Mouse (Mus musculus) megakaryocyte, embryonic 14.5 days (primary cell): ENCODE data around the gene Gm49450. TPM values are rescaled to one million over a fixed set of nuclear protein-coding genes. Genes with fewer than 3 reads are reported as not detected.
A peak's percentile ranks its signal among the peaks of the same experiment; 100 is the strongest.

Experiments used
- H3K27me3 ChIP-seq: replicated peaks from 2 replicates; pipeline ENCODE3; 2012; ENCODE audit warnings: inconsistent platforms
- H3K36me3 ChIP-seq: replicated peaks from 2 replicates; pipeline ENCODE3; 2012; ENCODE audit warnings: low read length, inconsistent platforms, mixed read lengths
- H3K4me1 ChIP-seq: 2 replicates; pipeline ENCODE4 v1.6.1; 2012; ENCODE audit warnings: inconsistent platforms
- H3K4me3 ChIP-seq: replicated peaks from 2 replicates; pipeline ENCODE3; 2012; ENCODE audit warnings: moderate library complexity, mild to moderate bottlenecking, inconsistent platforms
- H3K9me3 ChIP-seq: 2 replicates; pipeline ENCODE4 v1.6.1; 2012; ENCODE audit warnings: inconsistent platforms
- FLI1 ChIP-seq: IDR thresholded peaks from 2 replicates; pipeline ENCODE4 v1.6.1; 2012; ENCODE audit warnings: low read length, inconsistent platforms, mixed read lengths
- GATA1 ChIP-seq: IDR thresholded peaks from 3 replicates; pipeline ENCODE4 v1.6.1; 2012; ENCODE audit warnings: mixed read lengths, low read length, inconsistent platforms, borderline replicate concordance
- polyA plus RNA-seq: library from polyadenylated mRNA; stranded (reverse); fragments of >175 nt; gene quantifications from 2 replicates; pipeline ENCODE4 v1.2.3, GENCODE M21; 2012; ENCODE audit warnings: low replicate concordance; ENCODE audit not compliant: insufficient read depth

Gene Gm49450
- polyA plus RNA-seq, 1 experiment: 2.5 TPM

GRCm38 (mm10) chr15:98894746-98895634 is 58.4 kb downstream of the Gm49450 start:
- TF ChIP-seq FLI1: no peak
- Histone ChIP-seq H3K36me3 (no peaks in the 10 kb centered on the region), H3K4me1 (peaks cover 73% of the 10 kb centered on the region), H3K9me3 (no peaks in the 10 kb centered on the region), H3K27me3 (peaks cover 69% of the 10 kb centered on the region), H3K4me3 (peak overlapping the region; percentile 94)

DNA sequence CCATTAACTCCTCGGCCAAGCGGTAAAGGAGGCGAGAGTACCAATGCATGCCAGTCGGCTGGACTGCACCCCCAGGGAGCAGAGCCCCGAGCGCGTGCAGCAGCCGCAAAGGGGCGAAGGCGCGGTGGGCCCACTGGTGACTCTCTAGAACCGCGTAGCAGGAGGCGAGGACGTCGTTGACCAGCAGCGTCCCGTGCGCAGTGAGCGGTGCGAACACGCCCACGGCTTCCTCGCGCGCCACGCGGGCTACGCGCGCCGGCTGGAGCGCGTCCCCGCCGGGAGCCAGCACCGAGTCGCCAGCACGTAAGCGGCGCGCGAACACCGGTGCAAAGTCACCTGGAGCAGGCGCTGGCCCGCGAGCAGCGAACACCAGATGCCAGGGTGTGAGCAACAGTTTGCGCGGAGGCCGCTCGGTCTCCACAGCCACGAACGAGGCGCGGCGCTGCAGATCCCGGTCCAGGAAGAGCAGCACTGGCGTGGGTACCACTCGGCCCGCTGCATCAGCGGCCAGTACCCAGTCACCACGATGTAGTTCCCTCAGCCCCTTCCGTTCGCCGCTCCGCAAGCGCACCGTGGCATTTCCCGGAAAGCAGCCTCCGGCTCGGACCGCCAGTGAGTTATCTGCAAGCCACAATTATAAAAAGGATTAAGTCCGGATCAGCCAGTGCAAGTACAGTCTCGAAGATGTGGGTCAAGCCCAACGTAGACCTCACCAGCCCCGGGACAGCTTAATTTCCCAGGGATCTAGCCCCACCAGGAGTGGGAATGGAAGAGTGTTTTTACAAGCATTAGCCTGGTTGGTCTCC is 59.2 kb downstream of the Gm49450 start, which contains the start of gene Rhebl1:
Rhebl1 (minus strand) TSS at position 601 of the 806 bp plus-strand sequence.
- H3K9me3 ChIP-seq: no peaks in the 10 kb centered on the region
- H3K36me3 ChIP-seq: no peaks in the 10 kb centered on the region
- no peak for TF ChIP-seq FLI1
- no peak for TF ChIP-seq GATA1
- peaks cover 73% of the 10 kb centered on the region for H3K4me1 ChIP-seq
- H3K27me3 ChIP-seq: peaks cover 63% of the 10 kb centered on the region
- peak within 1 kb of the TSS; percentile 94 for H3K4me3 ChIP-seq

DNA sequence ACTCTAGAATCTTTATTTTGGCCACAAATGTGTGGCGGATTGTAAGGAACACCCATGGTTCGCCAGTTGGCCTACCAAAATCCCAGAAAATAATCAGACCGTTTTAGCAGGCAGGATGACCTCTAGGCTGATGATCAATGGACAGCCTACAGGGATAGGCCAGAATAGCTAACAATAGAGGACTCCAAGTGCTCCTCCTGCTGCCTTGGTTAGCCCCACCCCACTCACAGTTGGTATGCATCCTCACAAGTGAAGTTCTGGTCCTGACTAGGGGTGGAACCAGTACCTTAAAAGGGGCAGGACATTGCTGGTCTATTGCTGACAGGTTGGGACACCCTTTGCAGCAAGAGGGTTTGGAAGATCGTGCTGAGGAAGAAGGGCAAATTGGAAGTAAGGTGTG is 60.3 kb downstream of the Gm49450 start:
- peaks cover 56% of the 10 kb centered on the region for H3K27me3 ChIP-seq
- H3K4me3 ChIP-seq: no peak overlapping the region
- no peaks in the 10 kb centered on the region for H3K36me3 ChIP-seq
- peaks cover 66% of the 10 kb centered on the region for H3K4me1 ChIP-seq
- H3K9me3 ChIP-seq: no peaks in the 10 kb centered on the region
- TF ChIP-seq GATA1: no peak
- no peak for TF ChIP-seq FLI1

DNA sequence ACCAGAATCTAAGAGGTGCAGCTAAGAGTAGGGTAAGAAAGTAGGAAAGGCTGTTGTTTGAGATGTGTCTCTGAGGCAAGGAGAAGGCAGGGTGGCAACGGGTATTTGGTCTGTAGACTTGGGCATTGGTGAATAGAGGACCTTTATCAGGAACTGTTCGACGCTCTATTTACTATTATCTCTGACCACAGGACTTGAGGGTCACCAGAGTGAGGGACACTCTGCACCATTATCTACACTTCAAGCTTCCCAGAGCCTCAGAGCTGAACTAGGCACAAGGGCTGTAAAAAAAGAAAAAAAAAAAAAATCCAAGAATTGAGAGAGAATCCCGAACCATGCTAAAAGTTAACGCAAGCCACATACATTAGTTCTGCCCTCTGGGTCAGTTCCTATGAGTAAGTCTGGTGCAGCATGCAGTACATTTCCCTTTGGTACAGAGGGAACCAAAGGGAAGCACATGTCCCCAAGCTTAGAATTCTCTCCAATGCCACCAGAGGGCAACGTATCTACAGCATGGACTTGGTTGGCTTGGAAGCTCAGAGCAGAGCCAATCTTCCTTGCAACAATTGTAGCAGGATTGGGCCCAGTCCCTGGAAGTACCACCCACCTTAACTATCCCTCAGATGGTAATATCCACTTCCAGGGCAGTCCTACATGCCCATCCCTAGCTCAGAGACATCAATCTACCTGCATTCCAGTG is 61.3 kb downstream of the Gm49450 start:
- no peaks in the 10 kb centered on the region for H3K36me3 ChIP-seq
- H3K9me3 ChIP-seq: no peaks in the 10 kb centered on the region
- TF ChIP-seq FLI1 (no peak), GATA1 (no peak)
- peaks cover 56% of the 10 kb centered on the region for H3K4me1 ChIP-seq
- H3K4me3 ChIP-seq: peak overlapping the region; percentile 38
- H3K27me3 ChIP-seq: peaks cover 49% of the 10 kb centered on the region

GRCm38 (mm10) chr15:98891198-98891742 is 62.1 kb downstream of the Gm49450 start:
- H3K4me3 ChIP-seq: no peak overlapping the region
- H3K4me1 ChIP-seq: peaks cover 49% of the 10 kb centered on the region
- no peaks in the 10 kb centered on the region for H3K36me3 ChIP-seq
- peaks cover 44% of the 10 kb centered on the region for H3K27me3 ChIP-seq
- TF ChIP-seq GATA1 (no peak), FLI1 (no peak)
- H3K9me3 ChIP-seq: no peaks in the 10 kb centered on the region

DNA sequence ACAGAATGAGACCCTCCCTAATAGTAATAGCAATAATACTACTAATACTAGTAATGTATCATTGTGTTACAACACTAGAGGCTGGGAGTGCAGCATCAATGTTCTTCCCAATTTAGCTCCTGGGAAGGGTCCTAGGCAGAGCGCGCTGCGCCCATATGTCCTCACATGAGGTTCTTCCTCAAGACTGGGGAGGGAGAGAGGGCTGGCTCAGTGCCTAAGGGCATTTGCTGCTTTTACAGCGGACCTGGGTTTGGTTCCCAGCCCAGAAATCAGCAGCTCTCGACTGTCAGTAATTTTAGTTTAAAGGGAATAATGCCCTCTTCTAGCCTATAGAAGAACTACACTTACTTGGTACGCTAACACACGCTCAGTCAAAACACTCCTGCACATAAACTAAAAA is 65.8 kb downstream of the Gm49450 start:
- TF ChIP-seq FLI1 (no peak), GATA1 (no peak)
- Histone ChIP-seq H3K9me3 (no peaks in the 10 kb centered on the region), H3K27me3 (peaks cover 10% of the 10 kb centered on the region), H3K36me3 (no peaks in the 10 kb centered on the region), H3K4me1 (peaks cover 23% of the 10 kb centered on the region), H3K4me3 (no peak overlapping the region)

DNA sequence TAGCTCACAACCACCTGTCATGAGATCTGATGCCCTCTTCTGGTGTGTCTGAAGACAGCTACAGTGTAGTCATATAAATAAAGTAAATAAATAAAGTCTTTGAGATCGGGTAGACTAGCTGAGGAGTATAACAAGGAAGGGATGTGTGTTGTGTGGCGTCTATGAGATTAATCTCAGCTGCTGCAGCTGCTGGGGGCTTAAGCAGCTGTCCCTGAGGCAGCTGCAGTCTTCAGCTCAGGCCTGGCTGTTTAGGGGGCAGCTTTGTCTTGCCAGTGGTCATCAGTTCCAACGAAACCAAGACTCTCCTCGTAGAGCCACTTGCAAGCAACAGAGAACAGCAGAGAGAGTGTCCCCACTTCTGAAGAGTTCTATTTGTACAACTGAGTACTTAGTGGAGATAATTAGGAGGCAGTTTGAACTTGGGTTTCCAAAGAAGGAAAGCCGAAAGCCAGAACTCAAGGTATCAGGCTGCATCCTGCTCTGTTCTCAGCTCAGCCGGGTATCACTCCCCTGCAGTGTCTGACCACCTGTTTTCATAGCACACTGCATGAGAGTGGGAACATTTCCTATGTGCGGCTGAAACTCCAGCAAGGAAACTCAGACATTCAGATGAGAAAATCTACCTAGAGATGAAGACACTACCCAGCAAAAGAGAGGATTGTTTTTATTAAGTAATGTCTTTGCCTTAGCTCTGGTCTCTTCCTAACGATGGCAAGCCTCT is 66.5 kb downstream of the Gm49450 start:
- Histone ChIP-seq H3K4me1 (peaks cover 22% of the 10 kb centered on the region), H3K4me3 (no peak overlapping the region), H3K27me3 (peaks cover 10% of the 10 kb centered on the region), H3K9me3 (no peaks in the 10 kb centered on the region), H3K36me3 (no peaks in the 10 kb centered on the region)
- TF ChIP-seq GATA1: no peak
- no peak for TF ChIP-seq FLI1

GRCm38 (mm10) chr15:98884106-98884505 is 69.2 kb downstream of the Gm49450 start:
- peaks cover 38% of the 10 kb centered on the region for H3K4me1 ChIP-seq
- peaks cover under 1% of the 10 kb centered on the region for H3K36me3 ChIP-seq
- TF ChIP-seq GATA1 (no peak), FLI1 (no peak)
- peaks cover 9% of the 10 kb centered on the region for H3K27me3 ChIP-seq
- H3K4me3 ChIP-seq: no peak overlapping the region
- H3K9me3 ChIP-seq: no peaks in the 10 kb centered on the region

- peaks cover 38% of the 10 kb centered on the region for H3K4me1 ChIP-seq
- peaks cover 8% of the 10 kb centered on the region for H3K27me3 ChIP-seq
- H3K36me3 ChIP-seq: peaks cover 3% of the 10 kb centered on the region
- no peak for TF ChIP-seq FLI1
- H3K4me3 ChIP-seq: no peak overlapping the region
- H3K9me3 ChIP-seq: no peaks in the 10 kb centered on the region
Observed at GRCm38 (mm10) chr15:98883661-98884060, 69.7 kb downstream of the Gm49450 start.

Other genes starting within 250 kb of the Gm49450 start
- gene Ccdc65, start 245.3 kb downstream of the Gm49450 start, polyA plus RNA-seq: not detected in 2 replicates
- gene Fkbp11, start 225.4 kb downstream of the Gm49450 start, polyA plus RNA-seq: 9.6 and 18.2 TPM in 2 replicates
- 7.0 and 17.8 TPM in 2 replicates for gene Arf3, start 190.3 kb downstream of the Gm49450 start, polyA plus RNA-seq
- gene Wnt10b, start 175.4 kb downstream of the Gm49450 start, polyA plus RNA-seq: not detected in 2 replicates
- not detected in 2 replicates for gene Wnt1, start 163.7 kb downstream of the Gm49450 start, polyA plus RNA-seq
- 0.32 and 0.73 TPM in 2 replicates for gene Ddn, start 144.1 kb downstream of the Gm49450 start, polyA plus RNA-seq
- gene Prkag1, start 122.0 kb downstream of the Gm49450 start, polyA plus RNA-seq: 237 and 264 TPM in 2 replicates
- 11.9 and 17.8 TPM in 2 replicates for gene Kmt2d, start 82.3 kb downstream of the Gm49450 start, polyA plus RNA-seq
- gene Rhebl1, start 59.0 kb downstream of the Gm49450 start, polyA plus RNA-seq: 0.19 TPM in 1 of 2 replicates, not detected in the other
- not detected in 2 replicates for gene Dhh, start 55.0 kb downstream of the Gm49450 start, polyA plus RNA-seq
- gene Lmbr1l, start 35.3 kb downstream of the Gm49450 start, polyA plus RNA-seq: 0.87 and 4.8 TPM in 2 replicates
- 19.4 and 182 TPM in 2 replicates for gene Tuba1b, start 19.0 kb downstream of the Gm49450 start, polyA plus RNA-seq
- 40.3 and 115 TPM in 2 replicates for gene Tuba1a, start 152 bp upstream of the Gm49450 start, polyA plus RNA-seq
- gene Tuba1c, start 76.3 kb upstream of the Gm49450 start, polyA plus RNA-seq: 62.0 and 103 TPM in 2 replicates
- not detected in 2 replicates for gene Prph, start 101.6 kb upstream of the Gm49450 start, polyA plus RNA-seq
- 27.8 and 75.4 TPM in 2 replicates for gene Troap, start 121.0 kb upstream of the Gm49450 start, polyA plus RNA-seq
- gene C1ql4, start 134.3 kb upstream of the Gm49450 start, polyA plus RNA-seq: not detected in 2 replicates
- gene Dnajc22, start 139.6 kb upstream of the Gm49450 start, polyA plus RNA-seq: not detected in 2 replicates
- gene Spats2, start 172.4 kb upstream of the Gm49450 start, polyA plus RNA-seq: 5.3 and 8.2 TPM in 2 replicates